Mouse (Mus musculus): ENCODE data around the gene Gm10803. TPM values are rescaled to one million over a fixed set of nuclear protein-coding genes. Genes with fewer than 3 reads are reported as not detected.

Gm10803 gene
- polyA plus RNA-seq, 1 experiment: not detected

GRCm38 (mm10) chr2:93537385-93537967 is 22.9 kb upstream of the Gm10803 start:
- Histone ChIP-seq H3K4me3 (replicated peaks) (no peak overlapping the region), H3K9me3 (no peaks in the 10 kb centered on the region), H3K4me1 (0 out of 2 replicates have a peak, but pooled peaks cover 3% of the 10 kb centered on the region), H3K27me3 (replicated peaks) (peaks cover 53% of the 10 kb centered on the region), H3K36me3 (replicated peaks; ENCODE audit: low read length) (no peaks in the 10 kb centered on the region)
- TF ChIP-seq GATA1 (IDR thresholded peaks at IDR 0.05; ENCODE audit: borderline replicate concordance, low read length) (no peak), FLI1 (IDR thresholded peaks at IDR 0.05; ENCODE audit: low read length) (no peak)

GRCm38 (mm10) chr2:93538140-93538539 is 22.2 kb upstream of the Gm10803 start:
- 0 out of 2 replicates have a peak, but pooled peaks cover 3% of the 10 kb centered on the region for H3K4me1 ChIP-seq
- no peak overlapping the region for H3K4me3 ChIP-seq (replicated peaks)
- H3K36me3 ChIP-seq (replicated peaks; ENCODE audit: low read length): no peaks in the 10 kb centered on the region
- no peak for TF ChIP-seq FLI1 (IDR thresholded peaks at IDR 0.05; ENCODE audit: low read length)
- TF ChIP-seq GATA1 (IDR thresholded peaks at IDR 0.05; ENCODE audit: borderline replicate concordance, low read length): no peak
- peaks cover 54% of the 10 kb centered on the region for H3K27me3 ChIP-seq (replicated peaks)
- no peaks in the 10 kb centered on the region for H3K9me3 ChIP-seq

- H3K36me3 ChIP-seq (replicated peaks; ENCODE audit: low read length): no peaks in the 10 kb centered on the region
- TF ChIP-seq FLI1 (IDR thresholded peaks at IDR 0.05; ENCODE audit: low read length): no peak
- TF ChIP-seq GATA1 (IDR thresholded peaks at IDR 0.05; ENCODE audit: borderline replicate concordance, low read length): no peak
- H3K9me3 ChIP-seq: no peaks in the 10 kb centered on the region
- no peak overlapping the region for H3K4me3 ChIP-seq (replicated peaks)
- H3K27me3 ChIP-seq (replicated peaks): peaks cover 72% of the 10 kb centered on the region
- 0 out of 2 replicates have a peak, but pooled peaks cover 2% of the 10 kb centered on the region for H3K4me1 ChIP-seq
Observed at GRCm38 (mm10) chr2:93541771-93542170, 18.6 kb upstream of the Gm10803 start.

- H3K27me3 ChIP-seq (replicated peaks): peaks cover 52% of the 10 kb centered on the region
- H3K9me3 ChIP-seq: peaks cover 13% of the 10 kb centered on the region
- H3K4me1 ChIP-seq: no peaks in the 10 kb centered on the region
- no peaks in the 10 kb centered on the region for H3K36me3 ChIP-seq (replicated peaks; ENCODE audit: low read length)
- no peak overlapping the region for H3K4me3 ChIP-seq (replicated peaks)
- TF ChIP-seq FLI1 (IDR thresholded peaks at IDR 0.05; ENCODE audit: low read length): no peak
- no peak for TF ChIP-seq GATA1 (IDR thresholded peaks at IDR 0.05; ENCODE audit: borderline replicate concordance, low read length)
Observed at GRCm38 (mm10) chr2:93552676-93553521, 7.5 kb upstream of the Gm10803 start.

GRCm38 (mm10) chr2:93553905-93554304 is 6.5 kb upstream of the Gm10803 start:
- Histone ChIP-seq H3K9me3 (peaks cover 13% of the 10 kb centered on the region), H3K4me3 (replicated peaks) (no peak overlapping the region), H3K27me3 (replicated peaks) (peaks cover 47% of the 10 kb centered on the region), H3K36me3 (replicated peaks; ENCODE audit: low read length) (no peaks in the 10 kb centered on the region), H3K4me1 (no peaks in the 10 kb centered on the region)
- TF ChIP-seq FLI1 (IDR thresholded peaks at IDR 0.05; ENCODE audit: low read length): no peak
- no peak for TF ChIP-seq GATA1 (IDR thresholded peaks at IDR 0.05; ENCODE audit: borderline replicate concordance, low read length)

- H3K27me3 ChIP-seq (replicated peaks): peaks cover 45% of the 10 kb centered on the region
- no peaks in the 10 kb centered on the region for H3K9me3 ChIP-seq
- TF ChIP-seq GATA1 (IDR thresholded peaks at IDR 0.05; ENCODE audit: borderline replicate concordance, low read length): no peak
- TF ChIP-seq FLI1 (IDR thresholded peaks at IDR 0.05; ENCODE audit: low read length): no peak
- H3K4me1 ChIP-seq: no peaks in the 10 kb centered on the region
- H3K4me3 ChIP-seq (replicated peaks): no peak overlapping the region
- H3K36me3 ChIP-seq (replicated peaks; ENCODE audit: low read length): no peaks in the 10 kb centered on the region
Observed at GRCm38 (mm10) chr2:93565647-93566046, 5.3 kb downstream of the Gm10803 start.

GRCm38 (mm10) chr2:93567675-93568074 is 7.3 kb downstream of the Gm10803 start:
- H3K4me3 ChIP-seq (replicated peaks): no peak overlapping the region
- TF ChIP-seq GATA1 (IDR thresholded peaks at IDR 0.05; ENCODE audit: borderline replicate concordance, low read length) (no peak), FLI1 (IDR thresholded peaks at IDR 0.05; ENCODE audit: low read length) (no peak)
- no peaks in the 10 kb centered on the region for H3K36me3 ChIP-seq (replicated peaks; ENCODE audit: low read length)
- peaks cover 50% of the 10 kb centered on the region for H3K27me3 ChIP-seq (replicated peaks)
- H3K9me3 ChIP-seq: no peaks in the 10 kb centered on the region
- no peaks in the 10 kb centered on the region for H3K4me1 ChIP-seq

- H3K27me3 ChIP-seq (replicated peaks): peaks cover 50% of the 10 kb centered on the region
- TF ChIP-seq GATA1 (IDR thresholded peaks at IDR 0.05; ENCODE audit: borderline replicate concordance, low read length): no peak
- TF ChIP-seq FLI1 (IDR thresholded peaks at IDR 0.05; ENCODE audit: low read length): no peak
- H3K4me1 ChIP-seq: no peaks in the 10 kb centered on the region
- H3K4me3 ChIP-seq (replicated peaks): no peak overlapping the region
- peaks cover 7% of the 10 kb centered on the region; the same call in 1 of the 2 replicates for H3K9me3 ChIP-seq
- H3K36me3 ChIP-seq (replicated peaks; ENCODE audit: low read length): no peaks in the 10 kb centered on the region
Observed at GRCm38 (mm10) chr2:93572565-93572964, 12.2 kb downstream of the Gm10803 start.

- Histone ChIP-seq H3K27me3 (replicated peaks) (peaks cover 48% of the 10 kb centered on the region), H3K9me3 (no peaks in the 10 kb centered on the region), H3K4me3 (replicated peaks) (no peak overlapping the region), H3K36me3 (replicated peaks; ENCODE audit: low read length) (no peaks in the 10 kb centered on the region), H3K4me1 (no peaks in the 10 kb centered on the region)
- TF ChIP-seq FLI1 (IDR thresholded peaks at IDR 0.05; ENCODE audit: low read length): no peak
- no peak for TF ChIP-seq GATA1 (IDR thresholded peaks at IDR 0.05; ENCODE audit: borderline replicate concordance, low read length)
Observed at GRCm38 (mm10) chr2:93581271-93581670, 20.9 kb downstream of the Gm10803 start.

GRCm38 (mm10) chr2:93585821-93586220 is 25.5 kb downstream of the Gm10803 start:
- no peaks in the 10 kb centered on the region for H3K36me3 ChIP-seq (replicated peaks; ENCODE audit: low read length)
- no peak overlapping the region for H3K4me3 ChIP-seq (replicated peaks)
- H3K27me3 ChIP-seq (replicated peaks): peaks cover 56% of the 10 kb centered on the region
- no peaks in the 10 kb centered on the region for H3K9me3 ChIP-seq
- TF ChIP-seq FLI1 (IDR thresholded peaks at IDR 0.05; ENCODE audit: low read length) (no peak), GATA1 (IDR thresholded peaks at IDR 0.05; ENCODE audit: borderline replicate concordance, low read length) (no peak)
- no peaks in the 10 kb centered on the region for H3K4me1 ChIP-seq

Measured in megakaryocyte, embryonic 14.5 days (primary cell).